Mouse (Mus musculus): ENCODE measurements around the gene Ppp1r14a. TPM values are rescaled to one million over a fixed set of nuclear protein-coding genes. Genes with fewer than 3 reads are reported as not detected.

Gene Ppp1r14a
- polyA plus RNA-seq, 1 experiment, result 22.1 TPM

DNA sequence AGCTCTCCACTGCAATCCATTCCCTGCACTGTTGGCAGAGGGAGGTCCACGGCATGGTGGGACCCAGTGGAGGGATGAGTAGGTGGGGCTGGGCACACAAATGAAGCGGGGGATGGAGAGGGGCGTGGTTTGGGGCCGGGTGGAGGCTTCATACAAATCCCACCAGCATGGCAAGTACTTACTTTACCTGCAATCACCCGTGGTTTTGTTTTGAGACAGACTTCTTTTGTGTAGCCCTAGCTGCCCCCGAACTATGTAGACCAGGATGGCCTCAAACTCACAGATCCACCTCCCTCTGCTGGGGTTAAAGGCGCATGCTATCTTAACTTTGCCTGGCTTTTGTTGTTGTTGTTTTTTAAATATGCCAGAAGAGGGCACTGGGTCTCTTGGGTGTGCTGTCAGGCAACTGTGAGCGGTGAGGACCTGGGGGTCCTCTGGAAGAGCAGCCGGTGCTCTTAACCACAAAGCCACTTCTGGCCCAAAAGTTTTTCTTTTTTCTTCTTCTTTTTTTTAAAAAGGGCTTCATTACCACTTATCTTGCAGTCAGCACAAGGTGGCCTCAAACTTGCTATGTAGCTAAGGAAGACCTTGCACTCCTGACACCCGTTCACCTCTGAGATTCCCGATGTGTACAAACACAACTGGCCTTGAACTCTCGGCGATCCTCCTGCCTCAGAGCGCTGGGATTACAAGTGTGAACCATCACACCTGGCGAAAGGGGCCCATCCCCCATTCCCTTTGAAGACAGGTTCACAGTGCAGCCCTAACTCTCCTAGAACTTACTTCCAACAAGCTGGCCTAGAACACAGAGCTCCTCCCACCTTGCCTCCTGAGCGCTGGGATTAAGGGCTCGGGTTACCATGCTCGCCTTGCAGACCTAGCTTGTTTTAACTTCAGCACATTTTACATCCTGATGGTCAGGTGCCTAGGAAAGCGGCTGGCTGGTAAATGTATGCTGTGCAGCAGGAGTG is 30.5 kb downstream of the Ppp1r14a start:
- H3K9me3 ChIP-seq (replicated peaks; ENCODE audit: control insufficient read depth, insufficient read depth, low read length, poor library complexity, severe bottlenecking), result no peaks in the 10 kb centered on the region
- H3K9ac ChIP-seq (ENCODE audit: low read depth, poor library complexity, severe bottlenecking), result no peak overlapping the region
- H3K4me3 ChIP-seq (ENCODE audit: low read depth, low read length), result no peak overlapping the region
- no peaks in the 10 kb centered on the region for H3K27me3 ChIP-seq (ENCODE audit: control insufficient read depth, insufficient read depth, low read length, poor library complexity, severe bottlenecking)
- peak; percentile 66 for TF ChIP-seq EP300 (IDR thresholded peaks at IDR 0.05; ENCODE audit: insufficient read depth, low read depth, low read length)
- TF ChIP-seq CTCF (IDR thresholded peaks at IDR 0.05; ENCODE audit: low read depth, low read length), result peak; percentile 6
- no peak for TF ChIP-seq POLR2A (IDR thresholded peaks at IDR 0.05; ENCODE audit: insufficient read depth, low read length)
- no peaks in the 10 kb centered on the region for H3K36me3 ChIP-seq (ENCODE audit: control insufficient read depth, insufficient read depth, low read length, poor library complexity, severe bottlenecking)
- H3K4me1 ChIP-seq (ENCODE audit: control insufficient read depth, insufficient read depth, low read length), result peaks cover 9% of the 10 kb centered on the region
- peak overlapping the region; percentile 5; the same call in 1 of the 2 replicates for H3K27ac ChIP-seq (ENCODE audit: insufficient read depth, low read length)

DNA sequence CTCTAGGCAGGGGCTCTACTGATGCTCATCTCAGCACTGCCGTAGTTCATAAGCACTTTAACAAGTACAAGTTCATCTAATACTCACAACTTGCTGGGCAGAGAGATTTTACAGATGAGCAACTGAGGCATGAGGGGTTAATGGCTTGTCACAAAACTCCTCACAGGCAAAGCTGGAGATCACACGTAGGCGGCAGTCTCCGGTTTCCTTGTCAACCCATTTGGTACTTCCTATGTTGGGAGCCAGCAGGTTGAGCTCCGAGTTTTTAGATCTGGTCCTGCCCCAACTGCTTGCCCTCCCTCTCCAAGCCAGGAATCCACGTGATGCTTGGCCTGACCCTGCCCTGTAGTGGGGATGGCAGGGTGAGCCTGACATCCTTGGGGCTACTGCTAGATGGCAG is 38.0 kb downstream of the Ppp1r14a start:
- Histone ChIP-seq H3K36me3 (ENCODE audit: control insufficient read depth, insufficient read depth, low read length, poor library complexity, severe bottlenecking) (no peaks in the 10 kb centered on the region), H3K9me3 (replicated peaks; ENCODE audit: control insufficient read depth, insufficient read depth, low read length, poor library complexity, severe bottlenecking) (no peaks in the 10 kb centered on the region), H3K27ac (ENCODE audit: insufficient read depth, low read length) (no peak overlapping the region), H3K4me3 (ENCODE audit: low read depth, low read length) (no peak overlapping the region), H3K4me1 (ENCODE audit: control insufficient read depth, insufficient read depth, low read length) (no peaks in the 10 kb centered on the region), H3K9ac (ENCODE audit: low read depth, poor library complexity, severe bottlenecking) (no peak overlapping the region), H3K27me3 (ENCODE audit: control insufficient read depth, insufficient read depth, low read length, poor library complexity, severe bottlenecking) (no peaks in the 10 kb centered on the region)
- TF ChIP-seq CTCF (IDR thresholded peaks at IDR 0.05; ENCODE audit: low read depth, low read length) (no peak), EP300 (IDR thresholded peaks at IDR 0.05; ENCODE audit: insufficient read depth, low read depth, low read length) (no peak), POLR2A (IDR thresholded peaks at IDR 0.05; ENCODE audit: insufficient read depth, low read length) (no peak)

DNA sequence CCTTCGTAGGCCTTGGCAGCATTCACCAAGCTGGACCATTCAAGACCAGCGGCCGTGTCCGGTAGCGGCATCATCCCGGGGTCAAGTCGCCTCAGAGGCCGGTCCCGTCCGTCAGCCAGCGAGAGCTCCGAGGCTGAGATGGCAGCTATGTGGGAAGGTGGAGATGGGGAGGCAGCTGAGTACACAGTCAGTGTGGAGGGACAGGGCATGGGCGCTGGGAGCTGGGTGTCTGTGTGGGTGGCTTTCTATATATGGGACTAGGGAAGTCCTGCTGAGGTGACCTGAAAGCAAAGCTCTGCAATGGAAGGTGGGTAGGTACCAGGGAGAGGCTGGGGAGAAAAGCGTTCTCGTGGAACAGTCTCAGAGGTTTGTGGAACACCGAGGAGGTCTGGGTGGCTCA is 39.9 kb downstream of the Ppp1r14a start:
- H3K27ac ChIP-seq (ENCODE audit: insufficient read depth, low read length), result no peak overlapping the region
- no peak overlapping the region for H3K9ac ChIP-seq (ENCODE audit: low read depth, poor library complexity, severe bottlenecking)
- H3K9me3 ChIP-seq (replicated peaks; ENCODE audit: control insufficient read depth, insufficient read depth, low read length, poor library complexity, severe bottlenecking), result no peaks in the 10 kb centered on the region
- no peaks in the 10 kb centered on the region for H3K36me3 ChIP-seq (ENCODE audit: control insufficient read depth, insufficient read depth, low read length, poor library complexity, severe bottlenecking)
- no peak overlapping the region for H3K4me3 ChIP-seq (ENCODE audit: low read depth, low read length)
- TF ChIP-seq EP300 (IDR thresholded peaks at IDR 0.05; ENCODE audit: insufficient read depth, low read depth, low read length) (no peak), CTCF (IDR thresholded peaks at IDR 0.05; ENCODE audit: low read depth, low read length) (no peak), POLR2A (IDR thresholded peaks at IDR 0.05; ENCODE audit: insufficient read depth, low read length) (no peak)
- H3K4me1 ChIP-seq (ENCODE audit: control insufficient read depth, insufficient read depth, low read length), result no peaks in the 10 kb centered on the region
- no peaks in the 10 kb centered on the region for H3K27me3 ChIP-seq (ENCODE audit: control insufficient read depth, insufficient read depth, low read length, poor library complexity, severe bottlenecking)

DNA sequence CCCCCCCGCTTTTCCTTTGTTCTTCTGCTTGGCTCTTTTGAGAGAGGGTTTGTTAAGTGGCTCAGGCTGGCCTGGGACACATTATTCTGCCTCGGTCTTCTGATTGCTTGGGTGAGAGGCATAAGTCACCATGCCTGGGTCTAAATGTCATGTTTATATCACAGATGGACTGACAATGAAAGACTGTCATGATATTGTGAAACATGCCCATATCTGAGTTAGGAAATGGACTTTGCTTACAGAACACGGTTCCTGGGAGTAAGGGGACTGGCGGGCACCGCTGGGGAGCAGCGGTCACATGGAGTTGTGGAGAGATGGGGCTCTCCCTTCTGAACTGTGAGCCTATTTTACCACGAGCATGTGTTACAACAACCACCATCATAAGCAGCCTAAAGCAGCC is 45.0 kb downstream of the Ppp1r14a start:
- no peak overlapping the region for H3K27ac ChIP-seq (ENCODE audit: insufficient read depth, low read length)

DNA sequence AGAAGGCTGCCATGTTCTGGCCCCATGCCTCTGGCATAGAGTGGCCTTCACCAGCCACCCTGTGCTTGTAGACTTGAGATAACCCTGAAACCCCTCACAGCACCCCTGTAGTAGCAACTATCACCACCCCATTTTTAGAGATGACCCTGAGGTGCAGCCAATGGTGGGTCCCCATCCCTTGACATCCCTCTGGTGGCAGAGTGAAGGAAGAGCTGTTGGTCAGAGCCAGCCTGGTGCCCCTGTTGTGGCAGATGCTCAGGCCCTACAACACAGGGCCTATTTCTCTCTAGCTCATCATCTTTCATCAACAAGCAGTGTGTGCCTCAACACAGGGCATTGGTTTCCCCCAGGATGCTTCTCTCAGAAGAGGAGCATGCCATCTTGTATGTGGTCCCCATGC is 46.2 kb downstream of the Ppp1r14a start:
- Histone ChIP-seq H3K27ac (ENCODE audit: insufficient read depth, low read length) (no peak overlapping the region), H3K4me3 (ENCODE audit: low read depth, low read length) (no peak overlapping the region), H3K9me3 (replicated peaks; ENCODE audit: control insufficient read depth, insufficient read depth, low read length, poor library complexity, severe bottlenecking) (no peaks in the 10 kb centered on the region), H3K36me3 (ENCODE audit: control insufficient read depth, insufficient read depth, low read length, poor library complexity, severe bottlenecking) (no peaks in the 10 kb centered on the region), H3K27me3 (ENCODE audit: control insufficient read depth, insufficient read depth, low read length, poor library complexity, severe bottlenecking) (no peaks in the 10 kb centered on the region), H3K9ac (ENCODE audit: low read depth, poor library complexity, severe bottlenecking) (no peak overlapping the region), H3K4me1 (ENCODE audit: control insufficient read depth, insufficient read depth, low read length) (no peaks in the 10 kb centered on the region)
- no peak for TF ChIP-seq POLR2A (IDR thresholded peaks at IDR 0.05; ENCODE audit: insufficient read depth, low read length)
- TF ChIP-seq EP300 (IDR thresholded peaks at IDR 0.05; ENCODE audit: insufficient read depth, low read depth, low read length), result no peak
- TF ChIP-seq CTCF (IDR thresholded peaks at IDR 0.05; ENCODE audit: low read depth, low read length), result no peak

More for the DNA sequence above, 45.0 kb downstream of the Ppp1r14a start:
- H3K4me1 ChIP-seq (ENCODE audit: control insufficient read depth, insufficient read depth, low read length), result no peaks in the 10 kb centered on the region
- no peaks in the 10 kb centered on the region for H3K9me3 ChIP-seq (replicated peaks; ENCODE audit: control insufficient read depth, insufficient read depth, low read length, poor library complexity, severe bottlenecking)
- no peaks in the 10 kb centered on the region for H3K27me3 ChIP-seq (ENCODE audit: control insufficient read depth, insufficient read depth, low read length, poor library complexity, severe bottlenecking)
- no peak for TF ChIP-seq POLR2A (IDR thresholded peaks at IDR 0.05; ENCODE audit: insufficient read depth, low read length)
- TF ChIP-seq EP300 (IDR thresholded peaks at IDR 0.05; ENCODE audit: insufficient read depth, low read depth, low read length), result no peak
- no peak for TF ChIP-seq CTCF (IDR thresholded peaks at IDR 0.05; ENCODE audit: low read depth, low read length)
- no peak overlapping the region for H3K4me3 ChIP-seq (ENCODE audit: low read depth, low read length)
- H3K9ac ChIP-seq (ENCODE audit: low read depth, poor library complexity, severe bottlenecking), result no peak overlapping the region
- H3K36me3 ChIP-seq (ENCODE audit: control insufficient read depth, insufficient read depth, low read length, poor library complexity, severe bottlenecking), result no peaks in the 10 kb centered on the region
